Mouse (Mus musculus) fibroblast of lung, adult 2 months (primary cell): ENCODE data around the gene F2r.

ENCODE experiments used
- DNase-seq: peaks from one replicate; pipeline ENCODE4 v3.0.0-alpha.2; 2011; ENCODE audit warnings: low read depth

The F2r gene

GRCm38 (mm10) chr13:95595411-95595810 is 22.9 kb downstream of the F2r start:
- DNase-seq = no peak

- no peak for DNase-seq
Measured at GRCm38 (mm10) chr13:95592860-95593259, 25.4 kb downstream of the F2r start.

- DNase-seq = no peak
Measured at GRCm38 (mm10) chr13:95591606-95592005, 26.7 kb downstream of the F2r start.

- DNase-seq = no peak
Measured at GRCm38 (mm10) chr13:95587628-95588027, 30.7 kb downstream of the F2r start.

- peak; percentile 37 for DNase-seq
Measured at GRCm38 (mm10) chr13:95584898-95585297, 33.4 kb downstream of the F2r start.

GRCm38 (mm10) chr13:95583237-95584189 is 34.8 kb downstream of the F2r start:
- DNase-seq = no peak

GRCm38 (mm10) chr13:95581850-95582249 is 36.4 kb downstream of the F2r start:
- DNase-seq = no peak

- DNase-seq = no peak
Measured at GRCm38 (mm10) chr13:95578016-95578697, 40.1 kb downstream of the F2r start.

- DNase-seq = no peak
Measured at GRCm38 (mm10) chr13:95570877-95571276, 47.4 kb downstream of the F2r start.

- no peak for DNase-seq
Measured at GRCm38 (mm10) chr13:95569326-95569725, 49.0 kb downstream of the F2r start.

GRCm38 (mm10) chr13:95568336-95568735 is 50.0 kb downstream of the F2r start:
- DNase-seq = no peak

GRCm38 (mm10) chr13:95566841-95567551 is 51.3 kb downstream of the F2r start:
- no peak for DNase-seq

GRCm38 (mm10) chr13:95563693-95564092 is 54.6 kb downstream of the F2r start:
- DNase-seq = peak; percentile 76

- peak; percentile 93 for DNase-seq
Measured at GRCm38 (mm10) chr13:95563066-95563610, 55.1 kb downstream of the F2r start.

GRCm38 (mm10) chr13:95557326-95557725 is 61.0 kb downstream of the F2r start:
- no peak for DNase-seq

- DNase-seq = peak; percentile 73
Measured at GRCm38 (mm10) chr13:95553885-95554492, 64.3 kb downstream of the F2r start.
